Mouse (Mus musculus): ENCODE results near the gene Sucnr1.

The Sucnr1 gene

DNA sequence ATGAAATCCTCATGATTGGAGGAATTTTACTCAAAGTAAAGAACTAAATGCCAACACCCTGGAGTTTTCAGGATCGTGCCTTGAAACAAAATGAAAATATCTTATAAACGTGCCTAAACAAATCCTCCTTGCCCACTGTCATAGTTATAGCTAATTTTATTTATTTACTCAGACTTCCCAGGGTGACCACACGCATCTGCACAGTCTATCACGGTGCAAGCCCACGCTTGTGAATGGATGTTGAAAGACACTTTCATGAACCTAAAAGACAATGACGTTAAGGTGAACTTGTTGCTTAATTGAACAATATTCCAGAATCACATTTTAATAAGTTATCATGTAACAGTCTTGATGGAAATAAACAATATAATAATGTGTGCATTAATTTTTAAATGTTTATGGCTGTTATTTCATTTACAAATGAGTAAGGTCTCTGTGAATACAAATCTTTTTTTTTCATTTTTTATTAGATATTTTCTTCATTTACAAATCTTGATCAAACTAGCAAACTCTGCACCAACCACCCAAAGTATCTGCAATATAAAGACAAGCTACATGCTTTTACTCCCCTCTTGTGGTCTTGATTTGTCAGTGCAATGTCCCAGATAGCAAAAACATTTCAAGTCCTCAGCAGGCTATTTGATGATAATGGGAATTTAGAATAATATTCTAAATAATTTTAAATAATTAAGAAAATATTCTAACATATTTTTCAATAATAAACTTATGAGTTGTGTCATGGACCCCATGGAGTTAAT, 30.4 kb downstream of the Sucnr1 start:
- no peak for DNase-seq

DNA sequence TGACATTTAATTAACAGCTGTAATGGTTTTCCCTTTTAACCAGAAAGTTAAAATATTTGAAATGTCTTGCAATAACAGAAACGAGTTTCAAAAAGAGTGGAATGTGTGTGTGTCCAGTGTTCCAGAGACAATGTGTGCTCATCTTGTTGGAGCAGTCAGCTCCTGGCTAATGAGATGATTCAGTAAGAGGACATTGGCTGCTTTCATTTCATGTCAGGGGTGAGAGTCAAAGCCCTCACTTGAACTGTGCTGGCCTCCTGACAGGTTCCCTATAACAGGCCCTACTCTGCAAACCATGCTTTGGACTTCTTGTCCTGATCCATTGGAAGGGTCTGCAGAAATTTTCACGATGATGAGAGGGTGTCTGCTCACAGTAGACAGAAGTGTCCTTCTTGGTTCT, 32.9 kb downstream of the Sucnr1 start:
- no peak for DNase-seq

DNA sequence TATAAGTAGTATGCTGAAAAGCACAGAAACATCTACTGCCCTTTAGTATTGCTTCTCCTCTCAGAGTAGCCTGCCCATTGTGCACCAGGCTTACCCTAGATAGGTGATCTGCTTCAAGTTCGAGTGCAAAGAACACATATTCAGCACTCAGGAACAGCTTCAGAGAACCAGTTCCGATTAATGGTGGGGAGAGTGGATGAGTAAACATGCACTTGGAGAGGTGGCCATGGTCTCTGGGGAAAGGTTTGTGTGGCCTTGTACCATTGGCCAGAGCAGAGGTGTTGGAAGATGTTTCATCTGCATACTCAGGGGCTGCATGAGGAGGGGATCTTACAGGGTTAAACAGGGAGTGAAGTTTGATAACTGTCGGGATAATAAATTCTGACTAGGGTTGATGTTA, 39.8 kb downstream of the Sucnr1 start:
- no peak for DNase-seq

DNA sequence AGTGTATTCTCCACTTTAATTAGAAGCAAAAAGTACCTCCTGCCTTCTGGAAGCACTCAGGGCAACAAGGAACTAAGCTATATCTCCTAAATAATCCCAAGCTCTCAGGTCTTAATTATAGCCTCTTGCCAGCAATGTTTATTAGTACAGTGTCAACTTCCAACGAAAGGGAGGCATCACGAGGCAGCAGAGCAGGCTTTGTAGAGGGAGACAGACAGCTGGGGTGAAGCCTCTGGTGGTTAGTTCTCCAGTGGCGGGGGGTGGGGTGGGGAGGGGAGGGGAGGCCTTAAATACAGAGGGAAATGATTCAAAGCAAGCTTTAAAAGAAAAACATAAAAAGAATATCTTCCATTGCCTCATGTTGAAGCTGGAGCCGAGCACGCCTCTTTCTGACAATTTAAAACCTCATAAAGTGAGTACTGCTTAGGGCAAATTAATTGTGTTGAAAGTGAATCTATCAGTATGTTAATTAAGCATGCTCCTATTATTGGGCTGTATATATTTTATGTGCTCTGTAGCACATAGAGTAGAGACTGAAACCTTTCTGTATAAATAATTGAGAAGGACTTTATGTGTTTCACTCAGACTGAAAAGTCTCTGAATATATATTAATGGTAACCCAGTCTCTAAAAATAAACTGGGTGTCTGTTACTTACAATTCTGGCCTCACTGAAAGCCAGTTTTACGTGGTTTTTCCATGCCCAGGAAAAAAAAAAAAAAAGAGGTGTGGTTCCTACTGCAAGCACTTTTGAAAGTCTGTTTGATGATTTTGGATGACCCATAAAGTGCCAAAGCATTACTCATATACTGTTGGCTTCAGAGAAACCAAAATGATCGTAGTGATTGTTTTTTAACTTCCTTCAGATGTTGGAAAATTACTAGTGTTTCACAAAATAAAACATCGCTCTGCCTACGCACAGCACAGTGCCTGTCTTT, 42.5 kb downstream of the Sucnr1 start:
- no peak for DNase-seq

DNA sequence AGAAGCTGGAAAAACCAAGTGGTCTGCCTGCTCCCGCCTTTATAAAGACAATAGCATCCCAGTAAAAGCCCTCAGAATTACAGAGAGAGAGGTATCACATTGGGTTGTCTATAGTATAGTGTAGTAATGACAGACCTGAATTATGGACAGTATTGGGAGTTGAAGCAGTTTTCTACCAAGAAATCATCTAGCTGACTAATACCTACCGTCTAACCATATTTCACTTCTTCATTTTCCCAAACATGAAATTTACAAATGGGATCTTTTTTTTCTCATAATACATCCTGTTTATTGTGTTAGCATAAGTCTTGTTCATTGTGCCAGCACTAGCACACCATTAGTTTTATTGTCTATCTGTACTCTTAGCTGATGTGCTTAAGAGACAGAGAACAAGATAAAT, 44.9 kb downstream of the Sucnr1 start:
- no peak for DNase-seq

DNA sequence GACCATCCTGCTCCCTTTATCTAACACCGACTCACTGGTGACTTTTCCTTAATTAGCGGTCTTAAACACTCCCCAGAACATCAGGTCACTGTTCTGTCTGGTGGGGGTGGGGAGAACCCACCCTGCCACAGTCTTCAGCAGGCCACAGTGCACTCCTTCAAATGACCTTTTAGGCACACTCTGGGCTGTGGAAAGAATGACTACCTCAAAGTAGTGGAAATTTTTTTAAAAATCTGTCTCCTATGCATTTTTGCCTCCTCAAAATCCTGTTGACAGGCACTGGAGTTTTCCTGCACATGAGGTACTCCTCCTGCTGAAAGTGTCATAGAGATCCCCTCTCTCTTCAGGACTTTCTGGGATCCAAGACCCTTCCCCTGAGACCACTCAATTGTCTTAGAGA, 46.6 kb downstream of the Sucnr1 start:
- DNase-seq: no peak

DNA sequence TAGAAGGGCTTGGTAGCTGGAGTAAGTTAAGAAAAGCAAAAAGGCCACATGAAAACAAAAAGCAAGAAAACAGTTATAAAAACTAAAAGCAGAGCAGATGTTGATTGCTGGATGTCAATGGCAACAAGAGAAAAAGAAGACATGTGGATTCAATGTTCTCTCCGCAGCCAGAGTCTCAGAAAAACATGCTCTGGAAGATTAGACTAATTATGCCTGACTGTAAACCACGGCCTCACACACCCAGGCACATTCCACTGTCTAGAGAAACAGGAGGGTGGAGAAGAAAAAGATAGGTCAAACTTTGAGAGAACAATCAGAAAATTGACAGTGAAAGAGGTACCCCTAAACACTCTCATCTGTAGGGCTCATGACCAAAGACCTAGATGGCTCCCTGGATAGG, 54.1 kb downstream of the Sucnr1 start:
- no peak for DNase-seq
